Mouse (Mus musculus) ES-Bruce4 (cell line): ENCODE results near the gene Ldlrad3.

ENCODE experiments used
- CTCF ChIP-seq: IDR thresholded peaks from one replicate; pipeline ENCODE4 v1.8.1; 2011; ENCODE audit warnings: low read depth, low read length
- POLR2A ChIP-seq: IDR thresholded peaks from one replicate; pipeline ENCODE4 v1.8.1; 2011; ENCODE audit warnings: low read length; ENCODE audit not compliant: insufficient read depth

- TF ChIP-seq POLR2A (no peak), CTCF (no peak)
Observed at GRCm38 (mm10) chr2:102155306-102156015, 30.7 kb downstream of the Ldlrad3 start.
